Mouse (Mus musculus) T-helper 17 cell (primary cell): ENCODE data around the gene Mtnr1a.

Experiments used
- in situ Hi-C, 2 experiments: fragments of 300-600 bp; cut with MboI, MseI; formaldehyde crosslinking; loops; 1 replicate in 1 of 2; 2 replicates in 1 of 2; pipeline ENCODE4 v1.15.1; 2025; ENCODE audit warnings: high pct_unique_total_duplicates in 2 of 2

Mtnr1a gene

DNA sequence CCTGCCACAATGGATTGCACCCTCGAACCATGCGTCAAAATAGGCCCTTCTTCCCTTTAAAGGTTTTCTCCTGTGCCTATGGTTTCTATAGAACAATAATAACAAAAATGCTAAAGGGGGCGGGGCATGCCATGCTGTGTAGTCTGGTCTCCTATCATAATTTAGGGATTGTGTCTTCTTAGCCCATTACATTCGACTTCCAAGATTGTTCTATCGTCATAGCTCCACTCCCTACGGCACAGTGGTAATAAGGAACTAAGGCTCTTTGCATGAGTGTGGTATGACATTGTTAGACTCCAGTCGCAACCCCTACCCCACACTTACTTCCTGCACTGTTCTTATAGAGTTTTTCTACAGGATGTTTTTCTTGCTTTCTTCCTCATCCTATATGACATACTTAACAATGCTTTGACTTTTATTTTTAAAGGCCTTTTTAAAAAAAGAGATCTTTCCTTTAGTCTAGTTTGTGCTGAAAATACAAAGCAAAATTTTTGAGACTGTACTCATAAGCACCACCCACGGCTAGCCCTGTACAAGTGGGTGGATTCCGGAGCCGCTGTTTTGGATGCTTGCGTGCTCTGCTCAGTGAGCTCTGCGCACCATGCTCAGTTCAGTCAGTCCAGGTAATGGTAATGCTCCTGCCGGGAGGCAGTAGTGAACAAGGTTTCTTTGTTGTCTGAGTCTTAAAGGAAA, 40.6 kb downstream of the Mtnr1a start:
- in situ Hi-C loops = no loop called here

DNA sequence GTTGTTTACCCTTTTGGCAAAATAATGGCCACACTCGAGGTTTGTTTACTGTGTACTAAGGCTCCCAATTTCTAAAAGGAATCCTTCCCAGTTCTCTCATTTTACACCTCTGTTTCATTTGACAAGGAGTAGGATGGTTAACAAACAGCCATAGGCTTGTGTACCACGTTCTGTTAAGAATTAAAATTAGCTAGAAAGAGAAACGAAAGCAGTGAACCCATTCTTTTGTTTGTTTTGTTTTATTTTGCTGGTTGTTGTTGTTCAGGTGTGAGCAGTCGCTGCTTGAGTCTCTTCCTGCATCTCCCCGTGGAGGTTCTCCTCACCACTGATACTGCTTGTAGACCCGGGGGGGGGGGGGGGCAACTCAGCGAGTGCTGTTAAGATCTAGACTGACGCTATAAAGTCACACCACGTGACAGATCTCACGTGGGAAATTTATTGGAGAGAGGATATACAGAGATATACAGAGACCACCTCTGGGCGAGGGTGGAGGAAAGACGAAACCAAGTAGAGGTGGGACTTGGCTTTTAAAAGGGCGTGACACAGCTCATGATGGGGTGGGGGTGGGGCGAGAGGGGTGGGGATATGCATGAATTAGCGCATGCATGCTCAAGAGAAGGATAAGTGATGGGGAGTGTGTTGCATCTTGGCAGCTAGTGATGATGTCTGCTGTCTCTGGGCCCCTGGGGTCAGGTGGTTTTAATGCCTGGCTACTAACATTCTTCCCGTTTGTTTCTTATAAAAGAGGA, 41.3 kb downstream of the Mtnr1a start:
- in situ Hi-C loops = no loop called here

DNA sequence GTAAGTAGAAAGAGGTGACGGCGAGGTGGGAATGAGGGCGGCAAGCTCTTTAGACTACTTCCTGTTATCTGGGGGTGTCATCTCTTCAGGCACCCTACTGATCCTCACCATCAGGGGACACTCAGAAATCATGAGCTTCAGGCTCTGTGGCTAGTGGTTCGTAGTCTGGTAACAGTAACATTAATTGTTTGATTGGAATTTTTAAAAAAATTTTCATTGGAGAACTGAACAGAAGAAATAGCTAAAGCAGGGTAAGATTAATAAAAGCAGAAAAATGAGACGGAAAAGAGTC, 41.8 kb downstream of the Mtnr1a start:
- in situ Hi-C loops = no loop called here

DNA sequence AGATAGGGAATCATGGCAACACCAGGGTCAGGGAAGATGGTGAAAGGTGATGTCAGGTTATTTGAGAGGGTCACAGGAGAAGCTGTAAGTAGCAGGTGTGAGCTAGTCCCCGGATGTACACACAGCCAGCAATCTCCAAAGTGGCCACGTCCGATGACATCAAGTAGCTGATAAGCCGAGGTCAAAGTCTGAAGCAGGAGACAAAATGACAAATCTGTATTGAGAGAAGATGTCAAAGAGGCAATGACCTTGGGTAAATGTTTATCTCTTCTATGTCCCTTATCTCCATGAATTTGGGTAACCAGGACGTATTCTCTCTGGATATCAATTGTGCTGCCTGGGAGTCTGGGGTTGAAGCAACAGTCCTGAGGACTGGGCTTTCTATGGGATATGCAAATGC, 42.9 kb downstream of the Mtnr1a start:
- in situ Hi-C loops = no loop called here

DNA sequence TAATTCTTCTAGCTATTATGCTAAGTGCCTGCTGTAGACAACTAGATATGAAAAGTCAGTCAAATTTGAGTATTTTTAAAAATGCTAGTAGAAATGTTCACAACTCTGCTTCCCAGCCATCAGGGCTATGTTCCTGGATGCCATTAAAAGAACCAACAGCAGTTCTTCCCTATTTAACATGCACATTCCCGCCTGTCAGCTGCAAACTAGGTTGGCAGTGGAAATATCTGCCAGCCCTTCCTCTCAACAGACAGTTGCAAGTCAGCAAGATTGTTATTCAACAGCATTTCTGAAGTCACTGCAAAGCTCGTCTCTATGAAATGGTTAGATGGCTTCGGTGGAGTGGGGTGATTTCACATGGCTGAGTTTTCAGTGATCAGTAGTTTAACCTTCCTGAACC, 48.7 kb downstream of the Mtnr1a start:
- in situ Hi-C loops = no loop called here

DNA sequence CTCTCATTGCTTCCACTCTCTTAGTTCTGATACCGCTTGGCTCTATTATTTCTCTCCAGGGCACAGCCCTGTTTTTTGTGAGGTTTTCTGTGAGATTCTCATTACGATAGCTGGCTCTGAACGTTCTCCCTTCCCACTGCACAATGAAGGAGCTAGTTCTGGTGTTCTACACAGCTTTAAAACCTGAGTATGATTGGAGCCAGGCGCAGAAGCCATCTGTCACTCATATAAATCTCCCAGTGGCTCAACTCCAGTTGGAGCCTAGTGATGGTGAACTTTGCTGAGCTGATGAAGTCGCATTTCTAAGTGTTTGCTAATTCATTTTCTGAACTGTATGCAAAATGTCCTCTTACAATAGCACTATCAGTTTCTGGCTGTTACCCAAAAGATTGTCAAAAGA, 56.7 kb downstream of the Mtnr1a start:
- in situ Hi-C loops = no loop called here
